Mouse (Mus musculus): Measurements from ENCODE around the gene Fbxo48. TPM values are rescaled to one million over a fixed set of nuclear protein-coding genes. Genes with fewer than 3 reads are reported as not detected.

Fbxo48 gene
- total and polyA plus RNA-seq, 3 experiments = 6.5 to 10.3 (median 7.0) TPM

GRCm38 (mm10) chr11:17000353-17001334 is 49.5 kb downstream of the Fbxo48 start:
- Histone ChIP-seq H3K4me1 (ENCODE audit: control insufficient read depth in 1 of 2, insufficient read depth in 2 of 2) (peaks cover 20 to 93% of the 10 kb centered on the region in 2 experiments), H3K9me3 (replicated peaks; ENCODE audit: low read length) (no peaks in the 10 kb centered on the region), H3K4me2 (ENCODE audit: insufficient read depth, low read depth, poor library complexity, severe bottlenecking) (peak overlapping the region; percentile 84), H3K79me2 (replicated peaks; ENCODE audit: control insufficient read depth, extremely low read depth, insufficient read depth, poor library complexity, severe bottlenecking) (peaks cover 85% of the 10 kb centered on the region), H3K27ac (ENCODE audit: insufficient read depth, low read depth) (peak overlapping the region; percentile 86), H3K9ac (ENCODE audit: insufficient read depth, low read depth) (peak overlapping the region; percentile 100), H3K4me3 (replicated peaks in 1 of 3; ENCODE audit: low read depth in 2 of 3, low read length in 2 of 3, poor library complexity in 1 of 3) (peak overlapping the region in 2 of 3 experiments; percentile 16 to 28), H3K36me3 (replicated peaks in 1 of 2; ENCODE audit: control insufficient read depth in 1 of 2, insufficient read depth in 1 of 2, low read length in 1 of 2) (peaks cover 24 to 49% of the 10 kb centered on the region in 2 experiments), H3K27me3 (replicated peaks) (no peaks in the 10 kb centered on the region)
- no peak for DNase-seq (ENCODE audit: extremely low read depth)
- dilution Hi-C loops (cut with MboI; ENCODE audit: extremely low pct_ligation_motif_present, extremely low pct_unique_long_range_greater_than_20kb, low sequenced_read_pairs) (no loop called here), in situ Hi-C loops (cut with MboI; ENCODE audit: low pct_ligation_motif_present, low pct_unique_long_range_greater_than_20kb, low sequenced_read_pairs) (loop anchor here (5.0 kb wide), 1 partner anchor 33 kb away; no protein-coding TSS in a partner anchor)
- TF ChIP-seq IRF4 (IDR thresholded peaks at IDR 0.05; ENCODE audit: low read depth, low read length) (peak; percentile 87), CTCF (conservative IDR thresholded peaks at IDR 0.05 in 1 of 2, IDR thresholded peaks at IDR 0.05 in 1 of 2; ENCODE audit: low read depth in 2 of 2, low read length in 2 of 2) (no peak), SMC3 (IDR thresholded peaks at IDR 0.05; ENCODE audit: low read depth, low read length) (no peak), JUND (conservative IDR thresholded peaks at IDR 0.05; ENCODE audit: low read depth, low read length) (peak; percentile 77), MXI1 (IDR thresholded peaks at IDR 0.05; ENCODE audit: low read depth, low read length) (peak; percentile 9; the same call in 1 of the 2 replicates), NELFE (IDR thresholded peaks at IDR 0.05; ENCODE audit: low read depth, low read length) (no peak), CHD2 (IDR thresholded peaks at IDR 0.05; ENCODE audit: low read length) (0 out of 2 replicates have a peak, but pooled peaks have one; percentile 22), HCFC1 (IDR thresholded peaks at IDR 0.05; ENCODE audit: low read depth, low read length) (0 out of 2 replicates have a peak, but pooled peaks have one; percentile 17), ZNF384 (IDR thresholded peaks at IDR 0.05; ENCODE audit: low read depth, low read length) (no peak), UBTF (IDR thresholded peaks at IDR 0.05; ENCODE audit: low read depth, low read length) (no peak), RCOR1 (conservative IDR thresholded peaks at IDR 0.05; ENCODE audit: low read depth, low read length) (no peak), POLR2AphosphoS2 (IDR thresholded peaks at IDR 0.05; ENCODE audit: low read depth, low read length) (peak; percentile 33; the same call in 1 of the 2 replicates), NRF1 (IDR thresholded peaks at IDR 0.05; ENCODE audit: low read depth, low read length) (no peak), GABPA (IDR thresholded peaks at IDR 0.05; ENCODE audit: insufficient replicate concordance, low read depth, low read length) (no peak), SIN3A (IDR thresholded peaks at IDR 0.05; ENCODE audit: low read length) (peak; percentile 64), USF2 (conservative IDR thresholded peaks at IDR 0.05; ENCODE audit: low read depth, low read length) (no peak; the same call in 1 of the 2 replicates), KAT2A (IDR thresholded peaks at IDR 0.05; ENCODE audit: insufficient replicate concordance, low read length) (no peak), CHD1 (IDR thresholded peaks at IDR 0.05; ENCODE audit: low read depth, low read length) (peak; percentile 94), RAD21 (IDR thresholded peaks at IDR 0.05; ENCODE audit: low read depth, low read length) (no peak), EP300 (IDR thresholded peaks at IDR 0.05; ENCODE audit: low read length) (peak; percentile 84), MEF2A (IDR thresholded peaks at IDR 0.05; ENCODE audit: borderline replicate concordance, low read depth, low read length) (peak; percentile 95), TBP (conservative IDR thresholded peaks at IDR 0.05; ENCODE audit: low read depth, low read length) (peak; percentile 69; the same call in 1 of the 2 replicates), POLR2A (IDR thresholded peaks at IDR 0.05; ENCODE audit: low read depth, low read length) (peak; percentile 31; the same call in 1 of the 2 replicates), ELF1 (IDR thresholded peaks at IDR 0.05; ENCODE audit: low read depth, low read length) (no peak), BHLHE40 (IDR thresholded peaks at IDR 0.05; ENCODE audit: low read depth, low read length) (peak; percentile 56), MAZ (IDR thresholded peaks at IDR 0.05; ENCODE audit: low read depth, low read length) (0 out of 2 replicates have a peak, but pooled peaks have one; percentile 25), E2F4 (IDR thresholded peaks at IDR 0.05; ENCODE audit: insufficient replicate concordance, low read depth, low read length) (no peak), TCF12 (IDR thresholded peaks at IDR 0.05; ENCODE audit: low read depth, low read length) (peak; percentile 66), USF1 (IDR thresholded peaks at IDR 0.05; ENCODE audit: low read depth, low read length) (no peak), ZC3H11A (IDR thresholded peaks at IDR 0.05; ENCODE audit: low read depth, low read length) (no peak), ZKSCAN1 (IDR thresholded peaks at IDR 0.05; ENCODE audit: borderline replicate concordance, low read depth, low read length) (no peak), ETS1 (conservative IDR thresholded peaks at IDR 0.05; ENCODE audit: low read depth, low read length) (peak; percentile 86), JUN (IDR thresholded peaks at IDR 0.05; ENCODE audit: insufficient read depth, low read depth, low read length) (peak; percentile 85), MAFK (IDR thresholded peaks at IDR 0.05; ENCODE audit: insufficient replicate concordance, low read length) (peak; percentile 90), ZMIZ1 (IDR thresholded peaks at IDR 0.05; ENCODE audit: low read depth, low read length) (no peak), MYC (IDR thresholded peaks at IDR 0.05; ENCODE audit: low read depth, low read length) (0 out of 2 replicates have a peak, but pooled peaks have one; percentile 65), MAX (IDR thresholded peaks at IDR 0.05; ENCODE audit: low read length) (no peak; the same call in 1 of the 2 replicates)
